Mouse (Mus musculus) erythroblast, adult 5-6 weeks (primary cell): ENCODE measurements around the gene Cyfip2. TPM values are rescaled to one million over a fixed set of nuclear protein-coding genes. Genes with fewer than 3 reads are reported as not detected.

Experiments
- ATAC-seq: replicated peaks from 2 replicates; pipeline ENCODE4 v1.8.0; 2016; ENCODE audit warnings: moderate number of reproducible peaks, mild to moderate bottlenecking, moderate TSS enrichment, inconsistent platforms; ENCODE audit not compliant: poor library complexity, low FRiP score, severe bottlenecking
- total RNA-seq, 2 experiments: library from RNA; stranded (forward) in 1 of 2; stranded (reverse) in 1 of 2; fragments of 150-400 nt in 1 of 2; fragments of 200-764, 138-1000 nt in 1 of 2; gene quantifications; 2 replicates each; pipeline versions ENCODE4 v1.2.3 to v1.2.4; 2015 to 2017; ENCODE audit warnings: low replicate concordance in 2 of 2

Cyfip2 gene
- total RNA-seq, 2 experiments from 2014 or later = 19.9 to 60.3 TPM

- no peak for ATAC-seq
Observed at GRCm38 (mm10) chr11:46309111-46309741, 3.4 kb downstream of the Cyfip2 start.

GRCm38 (mm10) chr11:46308271-46308974 lies 4.2 kb downstream of the Cyfip2 start:
- no peak for ATAC-seq

GRCm38 (mm10) chr11:46307768-46308167 lies 4.9 kb downstream of the Cyfip2 start:
- ATAC-seq = no peak

GRCm38 (mm10) chr11:46306776-46307175 lies 5.9 kb downstream of the Cyfip2 start:
- ATAC-seq = no peak

- ATAC-seq = no peak
Observed at GRCm38 (mm10) chr11:46305881-46306520, 6.7 kb downstream of the Cyfip2 start.

GRCm38 (mm10) chr11:46304864-46305710 lies 7.6 kb downstream of the Cyfip2 start:
- ATAC-seq = no peak

GRCm38 (mm10) chr11:46304093-46304492 lies 8.6 kb downstream of the Cyfip2 start:
- ATAC-seq = no peak

GRCm38 (mm10) chr11:46302471-46302870 lies 10.2 kb downstream of the Cyfip2 start:
- no peak for ATAC-seq

- ATAC-seq = no peak
Observed at GRCm38 (mm10) chr11:46301579-46302248, 10.9 kb downstream of the Cyfip2 start.

GRCm38 (mm10) chr11:46299901-46300300 lies 12.8 kb downstream of the Cyfip2 start:
- no peak for ATAC-seq

GRCm38 (mm10) chr11:46298889-46299785 lies 13.5 kb downstream of the Cyfip2 start:
- no peak for ATAC-seq

- ATAC-seq = no peak
Observed at GRCm38 (mm10) chr11:46294390-46294789, 18.3 kb downstream of the Cyfip2 start.

- ATAC-seq = no peak
Observed at GRCm38 (mm10) chr11:46293491-46293890, 19.2 kb downstream of the Cyfip2 start.

- ATAC-seq = no peak
Observed at GRCm38 (mm10) chr11:46290988-46291405, 21.7 kb downstream of the Cyfip2 start.

- no peak for ATAC-seq
Observed at GRCm38 (mm10) chr11:46289561-46289960, 23.1 kb downstream of the Cyfip2 start.

GRCm38 (mm10) chr11:46289022-46289421 lies 23.6 kb downstream of the Cyfip2 start:
- no peak for ATAC-seq

- no peak for ATAC-seq
Observed at GRCm38 (mm10) chr11:46288091-46288490, 24.6 kb downstream of the Cyfip2 start.

GRCm38 (mm10) chr11:46286803-46287202 lies 25.9 kb downstream of the Cyfip2 start:
- ATAC-seq = no peak

GRCm38 (mm10) chr11:46283800-46284199 lies 28.9 kb downstream of the Cyfip2 start:
- ATAC-seq = no peak
